Mouse (Mus musculus) testis, adult 2 months (tissue): ENCODE results near the gene Spi1.

Experiments
- CTCF ChIP-seq: fragments of 200-500 bp; IDR thresholded peaks from 2 replicates; pipeline ENCODE4 v1.5.1; 2012; ENCODE audit warnings: low read depth, mild to moderate bottlenecking, inconsistent platforms, low read length, moderate library complexity; ENCODE audit not compliant: control insufficient read depth, insufficient read depth, insufficient replicate concordance
- POLR2A ChIP-seq: fragments of 200-500 bp; IDR thresholded peaks from 2 replicates; pipeline ENCODE4 v1.6.1; 2012; ENCODE audit warnings: low read depth, mild to moderate bottlenecking, inconsistent platforms, low read length, moderate library complexity; ENCODE audit not compliant: control insufficient read depth

- TF ChIP-seq CTCF, result no peak
- no peak; the same call in 1 of the 2 replicates for TF ChIP-seq POLR2A
Observed at GRCm38 (mm10) chr2:91069306-91070000, 12.7 kb upstream of the Spi1 start.
